Mouse (Mus musculus) embryo, embryonic 9.5 days (tissue): ENCODE results near the gene Sstr3.

Experiments used
- DNase-seq: peaks from one replicate; pipeline ENCODE4 v3.0.0-alpha.2; 2017; ENCODE audit errors: extremely low spot score

The Sstr3 gene

GRCm38 (mm10) chr15:78502437-78503132, 41.9 kb downstream of the Sstr3 start:
- DNase-seq: no peak

- no peak for DNase-seq
Observed at GRCm38 (mm10) chr15:78494968-78495406, 49.5 kb downstream of the Sstr3 start, which contains the start of gene Il2rb. TSS of gene Il2rb (minus strand) at chr15:78495271.

GRCm38 (mm10) chr15:78493401-78494010, 51.0 kb downstream of the Sstr3 start:
- no peak for DNase-seq

GRCm38 (mm10) chr15:78491301-78491700, 53.2 kb downstream of the Sstr3 start:
- no peak for DNase-seq

- no peak for DNase-seq
Observed at GRCm38 (mm10) chr15:78489906-78490305, 54.6 kb downstream of the Sstr3 start.

GRCm38 (mm10) chr15:78489248-78489647, 55.2 kb downstream of the Sstr3 start:
- DNase-seq: no peak

- no peak for DNase-seq
Observed at GRCm38 (mm10) chr15:78487066-78487465, 57.4 kb downstream of the Sstr3 start.
